Mouse (Mus musculus) left cerebral cortex, adult 8-10 months (tissue): ENCODE results near the gene Slc48a1. TPM values are rescaled to one million over a fixed set of nuclear protein-coding genes. Genes with fewer than 3 reads are reported as not detected.

ENCODE experiments used
- DNase-seq, 2 experiments: peaks; one replicate each; pipeline ENCODE4 v3.0.0; 2022; ENCODE audit warnings: low spot score in 2 of 2
- total RNA-seq, 4 experiments: library from RNA; stranded (reverse); gene quantifications; 2 replicates each; pipeline ENCODE4 v1.2.4; 2022

The Slc48a1 gene
- total RNA-seq, result 100 to 1,000 TPM; 149 to 181 (median 177) TPM

DNA sequence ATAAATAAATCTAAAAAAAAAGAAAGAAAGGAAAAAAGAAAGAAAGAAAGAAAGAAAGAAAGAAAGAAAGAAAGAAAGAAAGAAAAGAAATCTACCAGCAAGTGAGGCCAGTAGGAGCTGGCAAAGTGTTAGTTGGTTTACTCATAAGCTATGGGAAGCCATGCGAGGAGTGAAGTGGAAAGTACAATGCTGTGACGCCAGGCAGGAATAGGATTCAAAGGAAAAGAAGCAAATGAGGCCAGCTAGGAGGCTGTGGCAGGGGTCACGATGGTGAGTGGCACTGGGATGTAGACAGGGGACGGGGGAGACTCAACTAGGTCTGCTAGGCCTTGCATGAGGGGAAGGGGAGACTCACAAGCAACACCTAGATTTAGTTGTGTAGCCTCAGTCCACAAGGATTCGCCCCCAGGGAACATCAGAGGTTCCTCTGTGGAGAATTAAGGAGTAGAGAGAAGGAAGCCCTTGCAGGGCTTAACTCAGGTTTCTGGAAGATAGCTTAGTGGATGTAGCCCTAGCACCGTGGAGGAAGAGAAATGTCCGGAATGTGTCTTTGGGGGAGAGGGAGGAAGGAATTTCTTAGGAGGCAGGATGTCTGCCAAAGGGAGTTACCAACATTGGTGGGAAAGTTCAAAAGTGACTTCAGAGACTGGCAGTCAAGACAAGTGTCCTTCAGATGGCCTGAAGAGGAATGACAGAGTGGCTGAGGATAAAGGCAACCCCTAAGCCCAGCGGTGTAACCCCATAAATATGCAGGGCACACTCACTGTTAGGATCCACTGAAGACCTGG is at the start of gene Slc48a1:
Slc48a1 (plus strand) TSS at position 210 of the 788 bp plus-strand sequence.
- no peak for DNase-seq

DNA sequence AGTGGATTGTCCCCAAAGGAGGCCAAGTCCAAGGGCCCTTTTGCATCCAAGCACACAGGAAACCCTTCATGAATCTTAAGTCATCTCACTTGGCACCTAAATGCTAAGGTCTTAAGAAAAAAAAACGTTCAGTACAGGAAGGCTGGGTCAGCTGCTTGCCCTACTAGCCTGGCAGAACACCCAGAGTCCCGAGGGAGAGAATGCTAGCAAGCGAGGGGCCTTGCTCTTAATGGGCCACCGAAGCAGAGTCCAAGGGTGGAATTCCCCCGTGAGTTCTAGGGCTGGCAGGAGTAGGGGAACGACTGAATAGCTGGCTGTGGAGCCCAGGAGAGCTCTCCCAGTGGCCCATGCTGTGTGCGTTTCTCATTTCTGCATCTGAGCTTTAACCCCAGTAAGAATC is 49.5 kb upstream of the Slc48a1 start:
- DNase-seq, result peak in 1 of 2 experiments; percentile 62

DNA sequence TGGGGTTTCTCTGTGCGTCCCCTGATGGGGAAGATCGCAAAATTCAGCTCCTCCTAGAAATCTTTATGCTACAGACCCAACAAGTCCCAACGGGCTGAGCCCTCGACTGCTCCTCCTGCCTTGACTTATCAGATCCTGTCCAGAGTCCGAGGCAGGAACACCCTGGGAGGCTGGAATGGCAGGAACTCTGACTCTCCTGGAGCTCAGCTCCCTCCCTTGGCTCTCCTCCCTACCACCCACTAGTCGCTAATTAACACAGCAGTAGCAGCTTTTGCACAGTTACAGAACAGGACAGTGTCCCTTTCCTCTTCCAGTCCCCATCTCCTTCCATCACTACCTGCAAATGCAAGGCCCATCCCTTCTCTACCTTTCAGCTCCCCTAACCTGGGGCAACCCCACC is 48.0 kb upstream of the Slc48a1 start:
- no peak for DNase-seq

DNA sequence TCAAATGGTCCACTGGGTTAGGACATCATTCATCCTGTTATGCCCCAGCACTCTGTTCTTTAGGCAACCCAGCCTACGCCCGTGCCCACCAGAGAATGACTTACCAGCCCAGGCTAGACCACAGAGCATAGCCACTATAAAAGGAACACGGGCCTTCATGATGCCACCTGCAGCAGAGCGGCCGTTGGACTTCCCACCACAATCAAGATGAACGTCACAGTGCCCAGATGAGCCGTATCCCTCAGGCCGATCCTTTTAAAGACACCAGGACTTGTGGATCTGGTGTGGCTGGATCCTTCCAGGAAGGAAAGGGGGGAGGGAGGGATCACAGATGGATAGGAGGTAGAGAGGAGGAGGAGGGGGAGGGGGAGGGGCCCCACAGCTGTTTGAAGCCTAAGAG is 47.2 kb upstream of the Slc48a1 start, which contains the start of gene Endou:
Endou (minus strand) TSS at position 229 of the 400 bp plus-strand sequence.
- DNase-seq, result no peak

DNA sequence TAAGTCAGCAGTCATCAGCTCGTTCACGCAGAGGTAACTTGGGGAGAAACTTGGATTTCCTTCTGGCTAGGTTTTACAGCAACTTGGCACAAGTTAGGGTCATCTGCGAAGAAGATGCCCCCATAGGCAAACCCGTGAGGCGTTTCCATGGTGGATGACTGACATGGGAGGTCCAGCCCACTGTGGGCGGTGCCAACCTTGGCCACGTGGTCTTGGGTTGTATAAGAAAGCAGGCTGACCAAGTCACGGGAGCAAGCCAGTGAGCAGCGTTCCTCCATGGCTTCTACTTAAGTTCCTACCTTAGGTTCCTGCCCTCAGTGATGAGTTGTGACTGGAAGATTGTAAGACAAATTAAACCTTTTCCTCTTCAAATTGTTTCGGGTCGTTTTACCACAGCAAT is 46.3 kb upstream of the Slc48a1 start:
- no peak for DNase-seq

DNA sequence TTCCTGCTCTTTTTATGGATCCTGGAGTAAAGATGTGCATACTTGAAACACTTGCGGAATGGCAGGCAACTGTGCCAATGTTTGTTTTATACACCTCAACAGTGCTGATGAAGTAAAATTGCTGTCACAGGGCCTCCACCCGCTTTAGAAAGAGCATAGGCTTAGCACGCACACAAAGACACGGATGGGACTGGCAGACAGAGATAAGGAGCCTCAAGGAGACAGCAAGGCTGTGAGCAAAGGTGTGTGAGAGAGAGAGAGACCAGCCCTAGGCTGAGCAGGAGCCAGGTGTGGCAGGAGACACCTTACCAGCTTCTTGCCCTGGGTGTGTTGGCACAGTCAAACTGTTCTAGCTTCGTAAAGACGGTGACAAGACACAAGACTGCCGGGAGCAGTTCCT is 39.4 kb upstream of the Slc48a1 start:
- no peak for DNase-seq

GRCm38 (mm10) chr15:97740283-97740732 is 38.0 kb upstream of the Slc48a1 start:
- DNase-seq, result no peak

- DNase-seq, result no peak
Measured at GRCm38 (mm10) chr15:97741662-97742061, 36.7 kb upstream of the Slc48a1 start.

GRCm38 (mm10) chr15:97742074-97742473 is 36.2 kb upstream of the Slc48a1 start:
- no peak for DNase-seq

- no peak for DNase-seq
Measured at GRCm38 (mm10) chr15:97742600-97742999, 35.7 kb upstream of the Slc48a1 start.

DNA sequence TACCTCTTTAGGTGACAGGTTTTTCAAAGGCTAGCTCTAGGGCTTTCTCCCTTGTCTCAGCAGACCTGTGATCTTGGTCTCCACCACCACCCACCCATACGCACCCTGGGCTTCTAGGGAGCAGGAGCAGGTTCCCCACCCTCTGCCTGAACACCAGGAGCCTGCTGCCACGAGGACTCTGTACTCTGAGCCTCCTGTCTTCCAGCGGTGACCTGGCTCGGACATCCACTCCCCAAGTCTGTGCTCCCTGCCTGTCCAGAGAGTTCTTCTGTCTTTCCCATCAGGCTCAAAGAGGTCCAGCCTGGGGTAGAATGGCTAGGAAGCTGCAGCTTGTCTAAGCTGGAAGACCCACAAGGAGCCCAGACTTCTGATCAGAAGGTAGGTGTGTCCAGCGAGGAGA is 35.1 kb upstream of the Slc48a1 start:
- no peak for DNase-seq

GRCm38 (mm10) chr15:97743961-97744525 is 34.3 kb upstream of the Slc48a1 start:
- DNase-seq, result no peak

DNA sequence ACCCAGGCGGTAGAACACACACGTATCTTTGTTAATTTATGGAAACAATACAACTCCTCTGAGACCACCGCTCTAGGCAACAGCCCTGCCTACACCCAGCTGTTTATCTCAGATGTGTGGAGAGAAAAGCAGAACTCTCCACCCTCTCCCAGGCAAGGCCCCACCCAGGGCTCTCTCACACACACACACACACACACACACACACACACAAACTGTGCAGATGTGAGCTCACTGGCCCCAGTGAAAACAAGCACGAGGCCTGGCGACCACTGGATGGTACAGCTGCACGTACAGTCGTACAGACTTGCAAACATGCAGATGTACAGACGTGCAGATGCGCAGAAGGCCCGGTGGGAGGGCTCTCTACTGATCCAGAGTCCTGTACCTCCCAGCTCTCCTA is 33.4 kb upstream of the Slc48a1 start:
- no peak for DNase-seq

DNA sequence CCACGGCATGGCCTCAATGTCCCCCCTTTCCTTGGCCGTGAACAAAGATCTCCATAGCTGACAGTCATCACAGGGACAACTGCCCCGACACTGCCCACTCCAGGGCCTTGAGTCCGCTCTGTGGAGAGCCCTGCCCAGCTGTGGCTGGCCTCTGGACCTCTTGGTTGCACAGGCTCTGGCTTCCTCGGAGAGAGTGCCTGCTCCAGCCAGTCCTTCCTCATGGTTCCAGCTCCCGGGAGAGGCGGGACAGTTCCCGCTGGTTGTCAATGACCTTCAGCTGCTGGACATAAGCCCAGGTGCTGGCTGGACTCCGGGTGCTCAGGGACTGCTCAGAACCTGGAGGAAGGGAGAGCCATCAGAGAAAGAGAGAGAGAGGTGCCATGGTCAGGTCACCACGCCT is 33.0 kb upstream of the Slc48a1 start:
- DNase-seq, result peak in 1 of 2 experiments; percentile 35

DNA sequence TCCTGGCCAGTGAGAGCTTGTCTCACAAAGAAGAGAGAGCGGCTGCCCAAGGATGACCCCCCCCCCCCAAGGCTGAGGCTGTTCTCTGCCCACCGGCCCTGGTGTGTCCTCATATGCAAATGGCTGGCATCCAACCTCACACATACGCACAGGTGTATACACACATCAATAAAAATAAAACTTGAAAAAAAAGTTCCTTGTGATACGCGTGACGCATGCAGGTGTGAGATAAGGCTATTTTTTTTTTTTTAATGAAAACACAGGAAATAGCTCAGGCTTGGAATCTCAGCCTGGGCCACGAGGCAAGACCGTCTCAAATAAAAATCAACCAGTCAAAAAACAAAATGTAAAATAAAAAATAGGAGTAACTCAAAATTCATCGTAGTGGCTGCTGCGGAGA is 32.0 kb upstream of the Slc48a1 start:
- no peak for DNase-seq

DNA sequence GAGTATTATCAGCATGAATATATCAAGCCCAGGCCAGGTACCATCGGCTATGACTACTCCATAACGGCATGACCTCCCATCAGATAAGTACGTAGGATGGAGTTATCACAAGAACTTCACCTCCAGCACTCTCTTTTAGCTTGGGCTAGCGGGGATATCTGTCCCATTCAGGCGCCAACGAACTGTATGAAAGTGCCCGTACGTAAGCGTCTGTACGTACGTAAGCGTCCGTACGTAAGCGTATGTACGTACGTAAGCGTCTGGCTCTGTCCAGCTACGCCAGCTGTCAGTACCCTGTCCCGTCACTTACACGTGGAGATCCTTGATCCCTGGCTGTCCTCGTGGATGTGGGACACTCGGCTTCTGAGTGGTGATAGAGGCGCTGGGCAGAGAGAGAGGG is 31.6 kb upstream of the Slc48a1 start:
- no peak for DNase-seq

DNA sequence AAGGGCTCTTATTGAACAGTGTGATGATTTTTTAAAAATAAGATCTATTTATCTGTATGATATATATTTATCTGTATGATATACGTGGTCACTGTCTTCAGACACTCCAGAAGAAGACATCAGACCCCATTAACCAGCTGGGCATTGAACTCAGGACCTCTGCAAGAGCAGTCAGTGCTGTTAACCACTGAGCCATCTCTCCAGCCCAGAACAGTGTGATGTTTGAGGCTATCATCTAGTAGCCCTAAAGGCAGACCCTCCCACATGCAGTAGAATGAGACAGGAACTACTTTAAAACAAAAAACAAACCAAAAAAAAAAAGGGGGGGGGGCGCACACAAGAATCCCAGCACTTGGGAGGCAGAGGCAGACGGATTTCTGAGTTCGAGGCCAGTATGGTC is 30.8 kb upstream of the Slc48a1 start:
- no peak for DNase-seq

DNA sequence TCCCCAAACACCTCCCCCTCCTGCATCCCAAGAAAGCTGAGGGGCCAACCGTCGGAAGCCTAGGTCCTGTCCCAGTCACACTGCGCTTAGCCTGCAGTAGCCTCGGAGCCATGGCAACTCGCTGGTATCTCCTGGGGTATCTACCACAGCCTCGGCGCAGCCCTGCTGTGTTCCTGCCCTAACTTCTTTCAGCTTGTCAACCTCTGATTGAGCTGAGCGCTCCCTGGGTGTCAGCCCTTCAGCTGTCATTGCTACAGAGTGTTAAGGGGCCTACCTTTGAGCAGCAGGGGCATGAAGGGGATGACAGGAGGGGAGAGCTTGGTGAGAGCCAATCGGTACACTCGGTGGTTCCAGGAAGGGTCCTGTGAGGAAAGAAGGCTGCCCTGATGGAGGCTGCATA is 30.0 kb upstream of the Slc48a1 start:
- no peak for DNase-seq

- DNase-seq, result no peak
Measured at GRCm38 (mm10) chr15:97748964-97749363, 29.4 kb upstream of the Slc48a1 start.

- DNase-seq, result no peak
Measured at GRCm38 (mm10) chr15:97749397-97749796, 28.9 kb upstream of the Slc48a1 start.

GRCm38 (mm10) chr15:97749841-97750240 is 28.5 kb upstream of the Slc48a1 start:
- no peak for DNase-seq

DNA sequence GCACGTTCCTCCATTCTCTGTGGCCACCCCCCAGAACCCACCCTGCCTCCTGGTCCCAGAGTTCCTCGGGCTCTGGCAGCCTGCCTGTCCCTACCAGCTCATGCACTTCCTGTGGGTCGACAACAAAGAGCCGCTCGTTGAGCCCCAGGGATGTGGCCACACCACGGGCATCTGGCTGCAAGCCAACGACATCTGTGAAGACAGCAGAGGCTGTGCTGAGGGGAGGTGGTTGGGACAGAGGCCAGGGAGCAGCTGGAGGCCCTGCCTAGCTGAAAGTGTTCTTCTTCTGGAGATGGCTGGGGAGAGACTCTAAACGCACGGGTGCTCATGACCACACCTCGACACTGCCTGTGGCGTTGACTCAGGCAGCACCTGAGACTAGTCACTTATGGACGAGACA is 27.6 kb upstream of the Slc48a1 start:
- DNase-seq, result peak; percentile 48 to 90

- no peak for DNase-seq
Measured at GRCm38 (mm10) chr15:97751676-97752075, 26.6 kb upstream of the Slc48a1 start.
